Mouse (Mus musculus): ENCODE data around the gene Olfr904.
"Not testable (repeated sequence)": the region's sequence is repeated elsewhere in the genome, so short reads cannot be mapped to it uniquely, and the experiment has no call there.

The Olfr904 gene

GRCm38 (mm10) chr9:38462844-38463243, at the start of gene Olfr904:
Gene Olfr904 (plus strand): TSS chr9:38463144.
- no peak for DNase-seq (ENCODE audit: low read depth, low spot score)

GRCm38 (mm10) chr9:38413502-38413901, 49.4 kb upstream of the Olfr904 start:
- DNase-seq (ENCODE audit: low read depth, low spot score), result not testable (repeated sequence)

- no peak for DNase-seq (ENCODE audit: low read depth, low spot score)
Measured at GRCm38 (mm10) chr9:38423801-38424200, 39.1 kb upstream of the Olfr904 start.

- DNase-seq (ENCODE audit: low read depth, low spot score), result no peak
Measured at GRCm38 (mm10) chr9:38427026-38427425, 35.9 kb upstream of the Olfr904 start.

GRCm38 (mm10) chr9:38429155-38429554, 33.8 kb upstream of the Olfr904 start, which contains the start of gene Olfr901:
Gene Olfr901 (plus strand): TSS chr9:38429455.
- no peak for DNase-seq (ENCODE audit: low read depth, low spot score)

GRCm38 (mm10) chr9:38447352-38447751, 15.6 kb upstream of the Olfr904 start, which contains the start of gene Olfr902:
Gene Olfr902 (plus strand): TSS chr9:38447652.
- no peak for DNase-seq (ENCODE audit: low read depth, low spot score)

GRCm38 (mm10) chr9:38470807-38471206, 7.9 kb downstream of the Olfr904 start, which contains the start of gene Olfr905:
Gene Olfr905 (plus strand): TSS chr9:38471107.
- no peak for DNase-seq (ENCODE audit: low read depth, low spot score)

- DNase-seq (ENCODE audit: low read depth, low spot score), result no peak
Measured at GRCm38 (mm10) chr9:38486785-38487184, 23.8 kb downstream of the Olfr904 start, which contains the start of gene Olfr906. Gene Olfr906 (plus strand): TSS chr9:38487085.

GRCm38 (mm10) chr9:38495501-38495900, 32.6 kb downstream of the Olfr904 start, which contains the start of gene Olfr907:
Gene Olfr907 (plus strand): TSS chr9:38495801.
- no peak for DNase-seq (ENCODE audit: low read depth, low spot score)

- no peak for DNase-seq (ENCODE audit: low read depth, low spot score)
Measured at GRCm38 (mm10) chr9:38512353-38512752, 49.4 kb downstream of the Olfr904 start.
